Mouse (Mus musculus) ES-Bruce4 (cell line): Measurements from ENCODE around the gene Tex12.

Source experiments
- CTCF ChIP-seq: IDR thresholded peaks from one replicate; pipeline ENCODE4 v1.8.1; 2011; ENCODE audit warnings: low read depth, low read length
- EP300 ChIP-seq: IDR thresholded peaks from 2 replicates; pipeline ENCODE4 v1.6.1; 2011; ENCODE audit warnings: low read depth, low read length; ENCODE audit not compliant: insufficient read depth
- POLR2A ChIP-seq: IDR thresholded peaks from one replicate; pipeline ENCODE4 v1.8.1; 2011; ENCODE audit warnings: low read length; ENCODE audit not compliant: insufficient read depth

- TF ChIP-seq CTCF (no peak), POLR2A (no peak), EP300 (no peak)
Observed at GRCm38 (mm10) chr9:50565940-50566339, 4.8 kb upstream of the Tex12 start.
